Mouse (Mus musculus) liver, embryonic 18 days (tissue): ENCODE measurements around the gene Nus1. TPM values are rescaled to one million over a fixed set of nuclear protein-coding genes. Genes with fewer than 3 reads are reported as not detected.

Experiments
- polyA plus RNA-seq: library from polyadenylated mRNA; depleted of rRNA; stranded (reverse); fragments of >200 nt; gene quantifications from 2 replicates; pipeline ENCODE4 v1.2.3, GENCODE M21; 2012; rRNA removed

The Nus1 gene
- 10.1 and 11.0 TPM in 2 replicates for polyA plus RNA-seq

GRCm38 (mm10) chr10:52417299-52417997, at the start of gene Nus1:
Nus1 (plus strand) TSS chr10:52417547.

GRCm38 (mm10) chr10:52381845-52382591, 35.3 kb upstream of the Nus1 start, which contains the start of gene Gopc:
Gopc (minus strand) TSS chr10:52382124.

DNA sequence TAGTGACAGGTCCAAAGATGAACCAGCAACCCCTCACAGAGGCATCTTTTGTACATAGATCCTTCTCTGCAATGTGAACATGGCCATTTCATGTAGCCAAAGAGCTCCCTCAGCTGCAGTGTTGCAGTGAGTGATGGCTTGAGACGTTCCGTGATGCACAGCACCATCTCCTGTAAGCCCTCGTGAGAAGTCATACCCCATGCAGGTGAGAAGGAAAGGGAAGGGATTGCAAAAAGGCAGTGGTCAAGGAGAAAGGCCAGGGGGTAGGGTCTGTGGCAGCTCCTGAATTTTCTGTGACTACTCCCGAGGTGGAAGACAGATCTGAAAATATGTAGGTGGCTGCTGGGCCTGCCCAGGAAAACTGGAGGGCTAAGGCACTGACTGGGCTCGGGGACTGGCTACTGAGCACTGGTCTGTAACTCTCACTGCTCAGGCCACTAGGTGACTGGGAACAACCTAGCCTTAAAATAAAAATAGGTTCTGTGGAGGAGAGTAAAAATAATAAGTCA, 28.4 kb upstream of the Nus1 start, which contains the start of gene Nepn:
TSS of gene Nepn (plus strand) at position 51 of the 509 bp plus-strand sequence.

Other genes with a start within 250 kb of the Nus1 start
- gene Ros1, start 222.3 kb upstream of the Nus1 start, polyA plus RNA-seq, result 0.01 TPM in 1 of 2 replicates, not detected in the other
- gene Dcbld1, start 183.9 kb upstream of the Nus1 start, polyA plus RNA-seq, result 2.5 and 2.7 TPM in 2 replicates
- not detected in 2 replicates for gene Gm26741, start 58.8 kb upstream of the Nus1 start, polyA plus RNA-seq
- gene Gopc, start 35.4 kb upstream of the Nus1 start, polyA plus RNA-seq, result 3.1 and 3.5 TPM in 2 replicates
- gene Nepn, start 28.6 kb upstream of the Nus1 start, polyA plus RNA-seq, result 0.03 TPM in 1 of 2 replicates, not detected in the other